9 mouse cellular contexts compared by ENCODE assay signal in genomic region chr4:110129518-110129917, GRCm38 (mm10).
A peak's percentile ranks its signal among the peaks of the same experiment; 100 is the strongest.
DNase-seq lines count a peak whose midpoint lies in the region; ATAC-seq and TF ChIP-seq lines count a peak whose summit lies in the region.
"Had no signal": no experiment of that assay in that cellular context is flagged by ENCODE, and none has a peak within 500 bp of the region (broad histone marks: within the 10 kb centered on the region; RNA-seq: fewer than 3 reads in every experiment).

No protein-coding gene starts in this region.

- H3K9me3 ChIP-seq in lung, embryonic 14.5 days (ENCODE audit: low read depth, low read length): no peaks in the 10 kb centered on the region
- no peaks in the 10 kb centered on the region for H3K9me3 ChIP-seq in midbrain, embryonic 10.5 days (replicated peaks)
- H3K9me3 ChIP-seq: limb, embryonic 12.5 days had no signal

- no peak for TF ChIP-seq CTCF in lung, embryonic 14.5 days (IDR thresholded peaks at IDR 0.05; ENCODE audit: low read depth)
- TF ChIP-seq CTCF in lung, adult 2 months (IDR thresholded peaks at IDR 0.05; ENCODE audit: insufficient read depth, low read length): no peak

- WGBS in lung, embryonic 14.5 days: 51% methylated on average over 3 of the region's 3 CpGs
- WGBS in lung, adult 2 months: 66% methylated on average over 3 of the region's 3 CpGs
- WGBS in midbrain, embryonic 10.5 days: 64% methylated on average over 3 of the region's 3 CpGs

- no peak overlapping the region for H3K4me3 ChIP-seq in lung, embryonic 14.5 days (ENCODE audit: low read depth, low read length)
- no peak overlapping the region for H3K4me3 ChIP-seq in lung, adult 2 months (replicated peaks; ENCODE audit: extremely low read depth, low read depth, low read length)
- no peak overlapping the region for H3K4me3 ChIP-seq in midbrain, embryonic 10.5 days
- H3K4me3 ChIP-seq: limb, embryonic 12.5 days had no signal

- DNase-seq in adrenal gland, adult (ENCODE audit: inconsistent age in 2 of 2, low spot score in 1 of 2): peak; percentile 34 to 37
- DNase-seq in adrenal gland, postnatal 4 days (ENCODE audit: low spot score in 2 of 2): no peak
- no peak for DNase-seq in lung, embryonic 14.5 days
- no peak for DNase-seq in lung, adult 2 months
- no peak for DNase-seq in midbrain, embryonic 10.5 days (ENCODE audit: low spot score)
- no peak for DNase-seq in spleen, postnatal 36 days (ENCODE audit: low spot score in 2 of 2)
- DNase-seq in heart, adult 9 months (ENCODE audit: low spot score in 2 of 2): no peak
- no peak for DNase-seq in yolk sac, embryonic 10.5 days (ENCODE audit: low spot score)

- H3K27ac ChIP-seq in lung, embryonic 14.5 days (ENCODE audit: low read depth): no peak overlapping the region
- H3K27ac ChIP-seq in midbrain, embryonic 10.5 days (replicated peaks): peak overlapping the region; percentile 42
- H3K27ac ChIP-seq: limb, embryonic 12.5 days had no signal

- TF ChIP-seq POLR2A in lung, adult 2 months (IDR thresholded peaks at IDR 0.05; ENCODE audit: borderline replicate concordance, extremely low read depth, low read depth, low read length): no peak

- no peaks in the 10 kb centered on the region for H3K4me1 ChIP-seq in lung, embryonic 14.5 days (ENCODE audit: insufficient read depth)
- H3K4me1 ChIP-seq in lung, adult 2 months (ENCODE audit: control insufficient read depth, insufficient read depth, low read length): no peaks in the 10 kb centered on the region
- peaks cover 41% of the 10 kb centered on the region for H3K4me1 ChIP-seq in midbrain, embryonic 10.5 days

- peak; percentile 31; the same call in 1 of the 2 replicates for ATAC-seq in lung, embryonic 14.5 days (ENCODE audit: insufficient read depth)

- H3K36me3 ChIP-seq in lung, embryonic 14.5 days (ENCODE audit: insufficient read depth): no peaks in the 10 kb centered on the region
- no peaks in the 10 kb centered on the region for H3K36me3 ChIP-seq in midbrain, embryonic 10.5 days
- H3K36me3 ChIP-seq: limb, embryonic 12.5 days had no signal

- no peaks in the 10 kb centered on the region for H3K27me3 ChIP-seq in lung, embryonic 14.5 days (ENCODE audit: insufficient read depth, low read length)
- H3K27me3 ChIP-seq in midbrain, embryonic 10.5 days (ENCODE audit: low read depth, poor library complexity, severe bottlenecking): no peaks in the 10 kb centered on the region
- H3K27me3 ChIP-seq: limb, embryonic 12.5 days had no signal

- no peak overlapping the region for H3K9ac ChIP-seq in lung, embryonic 14.5 days
- H3K9ac ChIP-seq: limb, embryonic 12.5 days had no signal

- no peak overlapping the region for H3K4me2 ChIP-seq in lung, embryonic 14.5 days
- H3K4me2 ChIP-seq: limb, embryonic 12.5 days had no signal

Comparison
In these comparisons a context has a peak if more than half of its experiments do, and no peak if none do; other contexts are left out.
1. DNase-seq: peak in adrenal gland, adult (2 of 2); none in adrenal gland, postnatal 4 days (0 of 2), lung, embryonic 14.5 days (single experiment), lung, adult 2 months (single experiment), midbrain, embryonic 10.5 days (single experiment), spleen, postnatal 36 days (0 of 2), heart, adult 9 months (0 of 2) and yolk sac, embryonic 10.5 days (single experiment).